Mouse (Mus musculus) adipocyte (in vitro differentiated cells): ENCODE data around the gene Mettl9.
A peak's percentile ranks its signal among the peaks of the same experiment; 100 is the strongest.
"Not testable (repeated sequence)": the region's sequence is repeated elsewhere in the genome, so short reads cannot be mapped to it uniquely, and the experiment has no call there.

Source experiments
- DNase-seq: peaks from one replicate; pipeline ENCODE4 v3.0.0-alpha.2; 2016; ENCODE audit warnings: low spot score

The Mettl9 gene

GRCm38 (mm10) chr7:121033856-121034652 lies at the start of gene Mettl9:
Mettl9 (plus strand) TSS chr7:121034445.
- peak; percentile 91 for DNase-seq

- no peak for DNase-seq
Measured at GRCm38 (mm10) chr7:120991191-120991590, 43.1 kb upstream of the Mettl9 start.

GRCm38 (mm10) chr7:120999021-120999530 lies 35.2 kb upstream of the Mettl9 start:
- DNase-seq, result no peak

- no peak for DNase-seq
Measured at GRCm38 (mm10) chr7:121000065-121000822, 34.0 kb upstream of the Mettl9 start.

GRCm38 (mm10) chr7:121001879-121002278 lies 32.4 kb upstream of the Mettl9 start:
- no peak for DNase-seq

- peak; percentile 28 for DNase-seq
Measured at GRCm38 (mm10) chr7:121002407-121002928, 31.8 kb upstream of the Mettl9 start.

GRCm38 (mm10) chr7:121003793-121004418 lies 30.3 kb upstream of the Mettl9 start:
- peak; percentile 90 for DNase-seq

- DNase-seq, result no peak
Measured at GRCm38 (mm10) chr7:121011794-121012689, 22.2 kb upstream of the Mettl9 start.

- DNase-seq, result no peak
Measured at GRCm38 (mm10) chr7:121014486-121014885, 19.8 kb upstream of the Mettl9 start.

GRCm38 (mm10) chr7:121018778-121019177 lies 15.5 kb upstream of the Mettl9 start:
- DNase-seq, result no peak

- no peak for DNase-seq
Measured at GRCm38 (mm10) chr7:121020277-121020676, 14.0 kb upstream of the Mettl9 start.

- no peak for DNase-seq
Measured at GRCm38 (mm10) chr7:121025221-121026008, 8.8 kb upstream of the Mettl9 start.

- no peak for DNase-seq
Measured at GRCm38 (mm10) chr7:121026300-121026699, 7.9 kb upstream of the Mettl9 start.

GRCm38 (mm10) chr7:121029947-121030346 lies 4.3 kb upstream of the Mettl9 start:
- DNase-seq, result not testable (repeated sequence)

- DNase-seq, result peak; percentile 19
Measured at GRCm38 (mm10) chr7:121034701-121035141, 476 bp downstream of the Mettl9 start.

GRCm38 (mm10) chr7:121035161-121035721 lies 996 bp downstream of the Mettl9 start:
- peak; percentile 80 for DNase-seq

- no peak for DNase-seq
Measured at GRCm38 (mm10) chr7:121040595-121040994, 6.3 kb downstream of the Mettl9 start.

GRCm38 (mm10) chr7:121041989-121042388 lies 7.7 kb downstream of the Mettl9 start:
- DNase-seq, result no peak

- DNase-seq, result peak; percentile 23
Measured at GRCm38 (mm10) chr7:121043004-121043403, 8.8 kb downstream of the Mettl9 start.

- DNase-seq, result no peak
Measured at GRCm38 (mm10) chr7:121043510-121043909, 9.3 kb downstream of the Mettl9 start.
